Mouse (Mus musculus) frontal cortex, adult 2 months (tissue): ENCODE data around the gene Morn5. TPM values are rescaled to one million over a fixed set of nuclear protein-coding genes. Genes with fewer than 3 reads are reported as not detected.

ENCODE experiments used
- DNase-seq, 2 experiments: peaks; one replicate each; pipeline ENCODE4 v3.0.0; 2022; ENCODE audit warnings: low spot score in 1 of 2; ENCODE audit errors: extremely low spot score in 1 of 2
- polyA plus RNA-seq: library from polyadenylated mRNA; depleted of rRNA; stranded (reverse); fragments of >200 nt; gene quantifications from 2 replicates; pipeline ENCODE4 v1.2.3, GENCODE M21; 2012; rRNA removed

The Morn5 gene
- polyA plus RNA-seq, 1 experiment = 1.5 TPM

DNA sequence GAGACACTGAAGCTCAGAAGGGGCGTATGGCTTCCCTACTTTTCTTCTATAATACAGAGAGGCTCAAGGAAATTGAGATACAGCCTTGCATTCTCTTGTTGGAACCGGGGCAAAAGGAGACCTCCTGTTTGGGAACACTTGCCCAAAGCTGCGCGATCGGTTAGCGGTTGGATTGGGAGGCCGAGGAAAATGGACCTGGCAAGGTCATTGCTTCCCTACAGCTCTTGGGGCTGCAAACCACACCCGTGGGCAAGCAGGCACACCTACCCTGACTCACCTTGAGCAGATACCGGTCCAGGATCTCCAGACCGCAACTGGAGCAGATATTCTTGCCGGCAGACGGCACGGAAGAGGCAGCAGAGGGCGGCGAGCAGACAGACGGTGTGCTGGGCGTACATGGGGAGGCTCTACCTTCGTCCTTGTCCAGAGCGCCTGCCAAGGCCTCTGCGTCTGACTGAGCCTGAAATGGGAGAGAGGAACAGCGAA lies 53.9 kb downstream of the Morn5 start:
- no peak for DNase-seq

- no peak for DNase-seq
Observed at GRCm38 (mm10) chr2:36103555-36104367, 54.5 kb downstream of the Morn5 start.

- no peak for DNase-seq
Observed at GRCm38 (mm10) chr2:36104436-36104955, 55.2 kb downstream of the Morn5 start.

DNA sequence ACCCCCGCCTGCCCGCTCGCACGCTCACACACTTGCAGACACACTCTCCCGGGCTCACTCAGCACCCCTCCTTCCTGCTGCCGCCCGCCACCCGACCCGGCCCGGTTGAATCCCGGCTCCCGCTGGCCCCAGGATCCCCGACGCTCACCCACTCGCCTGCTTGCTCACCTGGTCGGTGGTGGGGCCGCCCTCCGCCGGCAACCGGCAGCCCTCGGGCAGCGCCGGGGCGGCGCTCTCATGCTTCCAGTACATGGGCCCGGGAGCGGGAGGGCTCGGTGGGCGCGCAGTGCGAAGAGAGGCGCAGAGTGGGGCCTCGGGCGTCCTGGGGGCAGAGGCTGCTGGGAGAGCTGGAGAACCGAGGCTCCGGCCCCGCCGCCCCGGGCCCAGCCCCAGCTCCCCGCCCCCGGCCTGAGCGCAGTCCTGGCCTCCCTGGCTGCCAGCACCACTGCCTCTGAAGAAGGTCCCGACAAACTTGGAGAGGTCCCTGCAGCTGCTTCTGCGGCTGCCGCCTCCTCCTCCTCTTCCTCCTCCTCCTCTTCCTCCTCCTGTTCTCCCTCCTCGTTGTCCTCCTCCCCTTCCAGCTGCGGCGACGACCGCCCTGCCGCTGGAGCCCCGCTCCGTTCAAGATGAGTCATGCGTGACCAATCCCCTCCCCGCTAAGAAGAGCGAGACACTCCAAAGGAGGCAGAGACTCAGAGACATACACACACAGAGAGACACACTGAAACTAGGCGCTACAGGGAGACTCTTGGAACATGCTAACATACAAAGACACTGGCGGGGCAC lies 55.9 kb downstream of the Morn5 start, which contains the start of gene Lhx6:
TSS of gene Lhx6 (minus strand) at position 453 of the 786 bp plus-strand sequence.
- no peak for DNase-seq

- DNase-seq = no peak
Observed at GRCm38 (mm10) chr2:36108615-36109014, 59.4 kb downstream of the Morn5 start.

DNA sequence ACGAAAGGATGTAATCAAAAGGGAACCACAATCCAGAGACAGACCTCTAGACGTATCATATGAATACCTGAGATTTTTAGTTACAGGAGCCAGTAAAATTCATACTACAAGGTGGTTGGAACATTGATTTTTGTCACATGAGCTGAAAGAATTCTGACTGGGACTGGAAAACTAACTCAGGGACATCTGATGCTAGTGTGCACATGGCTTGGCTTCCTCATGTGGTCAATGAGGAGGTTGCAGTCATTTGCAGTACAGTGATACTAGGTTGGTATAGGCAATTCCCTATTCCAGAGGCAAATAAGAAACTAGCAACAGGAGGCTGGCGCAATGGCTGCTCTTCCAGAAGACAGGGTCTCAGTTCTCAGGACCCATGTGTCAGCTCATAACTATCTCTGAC lies 63.4 kb downstream of the Morn5 start:
- no peak for DNase-seq

DNA sequence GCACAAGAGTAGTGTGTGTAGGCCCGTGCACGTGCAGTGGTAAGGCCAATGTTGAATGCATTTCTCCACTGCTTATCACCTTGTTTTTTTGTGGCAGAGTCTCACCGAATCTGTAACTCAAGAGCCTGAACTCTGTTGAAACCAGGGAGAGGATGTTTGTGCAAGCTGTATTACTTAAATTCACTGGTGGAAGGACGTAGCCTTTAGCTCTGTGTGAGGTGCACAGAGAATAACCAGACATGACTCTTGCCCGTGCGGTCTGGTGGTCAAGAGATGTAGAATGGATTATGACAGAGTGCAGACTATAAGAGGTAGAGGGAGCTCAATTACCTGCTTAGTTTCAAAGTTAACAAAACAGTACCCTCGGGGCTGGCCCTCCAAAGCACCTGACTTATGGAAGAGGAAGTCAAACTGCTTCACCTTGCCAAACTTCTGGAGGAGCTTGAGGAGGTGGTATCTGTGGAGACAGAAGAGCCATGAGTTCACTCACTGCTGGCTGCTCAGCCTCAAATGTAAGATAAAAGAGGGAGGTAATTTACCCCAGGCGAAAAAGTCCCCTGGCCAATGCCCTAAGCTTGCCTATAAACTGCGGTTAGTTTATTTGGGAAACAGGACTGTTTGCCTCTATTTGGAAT lies 77.7 kb downstream of the Morn5 start:
- no peak for DNase-seq

DNA sequence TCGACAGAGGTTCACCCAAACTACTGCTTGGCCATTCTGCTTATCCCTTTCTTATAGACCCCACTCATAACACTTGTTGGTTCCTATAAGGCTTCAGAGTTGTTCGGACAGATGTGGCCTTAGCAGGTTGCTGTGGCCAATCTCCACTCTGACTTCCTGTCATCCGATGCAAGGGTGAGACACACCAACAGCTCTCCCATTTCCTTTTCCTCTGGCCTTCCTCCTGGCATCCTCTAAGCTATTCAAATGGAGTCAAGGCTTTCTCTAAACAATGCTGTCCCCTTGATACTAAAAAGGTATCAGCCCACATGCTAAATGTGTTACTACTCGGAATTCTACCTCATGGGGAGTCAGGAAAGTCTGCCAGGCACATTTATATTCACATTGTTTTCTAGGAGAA lies 78.7 kb downstream of the Morn5 start:
- DNase-seq = no peak

GRCm38 (mm10) chr2:36129051-36129450 lies 79.8 kb downstream of the Morn5 start:
- no peak for DNase-seq

Other genes starting within 250 kb of the Morn5 start
- 24.8 and 25.6 TPM in 2 replicates for gene Ttll11, start 69.5 kb upstream of the Morn5 start, polyA plus RNA-seq
- gene Ndufa8, start 52 bp upstream of the Morn5 start, polyA plus RNA-seq = 216 and 220 TPM in 2 replicates
- gene Lhx6, start 56.0 kb downstream of the Morn5 start, polyA plus RNA-seq = 4.9 and 6.8 TPM in 2 replicates
- gene Mrrf, start 86.9 kb downstream of the Morn5 start, polyA plus RNA-seq = 16.2 and 18.7 TPM in 2 replicates
- gene Rbm18, start 87.3 kb downstream of the Morn5 start, polyA plus RNA-seq = 52.4 and 55.6 TPM in 2 replicates
- 14.1 and 16.0 TPM in 2 replicates for gene Ptgs1, start 181.0 kb downstream of the Morn5 start, polyA plus RNA-seq